Mouse (Mus musculus): ENCODE results near the gene Cpeb2. TPM values are rescaled to one million over a fixed set of nuclear protein-coding genes. Genes with fewer than 3 reads are reported as not detected.
A peak's percentile ranks its signal among the peaks of the same experiment; 100 is the strongest.

Cpeb2 gene
- total and polyA plus RNA-seq, 3 experiments, result 6.5 to 28.2 (median 18.8) TPM

- no peaks in the 10 kb centered on the region for H3K27me3 ChIP-seq (ENCODE audit: control insufficient read depth, insufficient read depth, low read length)
- H3K4me3 ChIP-seq, result no peak overlapping the region
- peak overlapping the region; percentile 61; the same call in 1 of the 2 replicates for H3K27ac ChIP-seq
- WGBS, result 57% methylated on average over 6 of the region's 6 CpGs
- no peak overlapping the region for H3K9ac ChIP-seq (ENCODE audit: low read depth, low read length)
- peaks cover 14% of the 10 kb centered on the region for H3K36me3 ChIP-seq (ENCODE audit: control insufficient read depth, insufficient read depth, low read length)
- intact Hi-C loops (cut with DNase I), result loop anchor here (2.0 to 10.0 kb wide), 7 partner anchors 118 to 824 kb away; partner anchors contain the start of gene Cc2d2a
- no peaks in the 10 kb centered on the region; the same call in 1 of the 2 replicates for H3K79me2 ChIP-seq (replicated peaks; ENCODE audit: control insufficient read depth, insufficient read depth, low read length)
- DNase-seq, result no peak
- TF ChIP-seq EP300 (IDR thresholded peaks at IDR 0.05; ENCODE audit: insufficient read depth, low read depth, low read length) (no peak), POLR2A (IDR thresholded peaks at IDR 0.05; ENCODE audit: insufficient read depth, low read depth, low read length) (no peak), CTCF (IDR thresholded peaks at IDR 0.05) (no peak)
- peaks cover 1% of the 10 kb centered on the region for H3K4me1 ChIP-seq (ENCODE audit: control insufficient read depth, insufficient read depth, low read length)
These were observed 6.3 kb downstream of the Cpeb2 start for GRCm38 (mm10) chr5:43239141-43239835.

GRCm38 (mm10) chr5:43240729-43241128 is 7.8 kb downstream of the Cpeb2 start:
- peaks cover 1% of the 10 kb centered on the region for H3K4me1 ChIP-seq (ENCODE audit: control insufficient read depth, insufficient read depth, low read length)
- TF ChIP-seq EP300 (IDR thresholded peaks at IDR 0.05; ENCODE audit: insufficient read depth, low read depth, low read length) (no peak), POLR2A (IDR thresholded peaks at IDR 0.05; ENCODE audit: insufficient read depth, low read depth, low read length) (no peak), CTCF (IDR thresholded peaks at IDR 0.05) (no peak)
- H3K36me3 ChIP-seq (ENCODE audit: control insufficient read depth, insufficient read depth, low read length), result peaks cover 19% of the 10 kb centered on the region
- H3K27ac ChIP-seq, result no peak overlapping the region
- no peak overlapping the region for H3K4me3 ChIP-seq
- H3K27me3 ChIP-seq (ENCODE audit: control insufficient read depth, insufficient read depth, low read length), result no peaks in the 10 kb centered on the region
- H3K9ac ChIP-seq (ENCODE audit: low read depth, low read length), result no peak overlapping the region
- no peak for DNase-seq
- intact Hi-C loops (cut with DNase I), result no loop called here
- H3K79me2 ChIP-seq (replicated peaks; ENCODE audit: control insufficient read depth, insufficient read depth, low read length), result no peaks in the 10 kb centered on the region; the same call in none of the 2 replicates

- intact Hi-C loops (cut with DNase I), result no loop called here
These were observed 13.3 kb downstream of the Cpeb2 start for GRCm38 (mm10) chr5:43246236-43246635.

GRCm38 (mm10) chr5:43246954-43247353 is 14.0 kb downstream of the Cpeb2 start:
- H3K79me2 ChIP-seq (replicated peaks; ENCODE audit: control insufficient read depth, insufficient read depth, low read length), result no peaks in the 10 kb centered on the region; the same call in 1 of the 2 replicates
- TF ChIP-seq CTCF (IDR thresholded peaks at IDR 0.05), result no peak
- TF ChIP-seq POLR2A (IDR thresholded peaks at IDR 0.05; ENCODE audit: insufficient read depth, low read depth, low read length), result no peak
- TF ChIP-seq EP300 (IDR thresholded peaks at IDR 0.05; ENCODE audit: insufficient read depth, low read depth, low read length), result no peak
- DNase-seq, result no peak
- 56% methylated on average over 6 of the region's 6 CpGs for WGBS
- intact Hi-C loops (cut with DNase I), result no loop called here
- H3K27ac ChIP-seq, result no peak overlapping the region
- H3K27me3 ChIP-seq (ENCODE audit: control insufficient read depth, insufficient read depth, low read length), result no peaks in the 10 kb centered on the region
- no peak overlapping the region for H3K4me3 ChIP-seq
- H3K36me3 ChIP-seq (ENCODE audit: control insufficient read depth, insufficient read depth, low read length), result peaks cover 20% of the 10 kb centered on the region
- H3K9ac ChIP-seq (ENCODE audit: low read depth, low read length), result no peak overlapping the region
- H3K4me1 ChIP-seq (ENCODE audit: control insufficient read depth, insufficient read depth, low read length), result peaks cover 3% of the 10 kb centered on the region; the same call in 1 of the 2 replicates

More at GRCm38 (mm10) chr5:43246236-43246635, 13.3 kb downstream of the Cpeb2 start:
- Histone ChIP-seq H3K27me3 (ENCODE audit: control insufficient read depth, insufficient read depth, low read length) (no peaks in the 10 kb centered on the region), H3K4me3 (no peak overlapping the region), H3K36me3 (ENCODE audit: control insufficient read depth, insufficient read depth, low read length) (peaks cover 20% of the 10 kb centered on the region), H3K79me2 (replicated peaks; ENCODE audit: control insufficient read depth, insufficient read depth, low read length) (no peaks in the 10 kb centered on the region; the same call in 1 of the 2 replicates), H3K4me1 (ENCODE audit: control insufficient read depth, insufficient read depth, low read length) (peaks cover 3% of the 10 kb centered on the region; the same call in 1 of the 2 replicates), H3K27ac (no peak overlapping the region), H3K9ac (ENCODE audit: low read depth, low read length) (no peak overlapping the region)
- 76% methylated on average over 8 of the region's 8 CpGs for WGBS
- DNase-seq, result no peak
- no peak for TF ChIP-seq CTCF (IDR thresholded peaks at IDR 0.05)
- TF ChIP-seq EP300 (IDR thresholded peaks at IDR 0.05; ENCODE audit: insufficient read depth, low read depth, low read length), result no peak
- no peak for TF ChIP-seq POLR2A (IDR thresholded peaks at IDR 0.05; ENCODE audit: insufficient read depth, low read depth, low read length)

GRCm38 (mm10) chr5:43248001-43248430 is 15.0 kb downstream of the Cpeb2 start:
- intact Hi-C loops (cut with DNase I), result no loop called here
- no peak for DNase-seq
- H3K4me1 ChIP-seq (ENCODE audit: control insufficient read depth, insufficient read depth, low read length), result peaks cover 3% of the 10 kb centered on the region
- H3K79me2 ChIP-seq (replicated peaks; ENCODE audit: control insufficient read depth, insufficient read depth, low read length), result no peaks in the 10 kb centered on the region; the same call in 1 of the 2 replicates
- no peaks in the 10 kb centered on the region for H3K27me3 ChIP-seq (ENCODE audit: control insufficient read depth, insufficient read depth, low read length)
- no peak for TF ChIP-seq EP300 (IDR thresholded peaks at IDR 0.05; ENCODE audit: insufficient read depth, low read depth, low read length)
- no peak for TF ChIP-seq CTCF (IDR thresholded peaks at IDR 0.05)
- TF ChIP-seq POLR2A (IDR thresholded peaks at IDR 0.05; ENCODE audit: insufficient read depth, low read depth, low read length), result no peak
- peaks cover 25% of the 10 kb centered on the region for H3K36me3 ChIP-seq (ENCODE audit: control insufficient read depth, insufficient read depth, low read length)
- H3K9ac ChIP-seq (ENCODE audit: low read depth, low read length), result no peak overlapping the region
- H3K27ac ChIP-seq, result peak overlapping the region; percentile 18; the same call in 1 of the 2 replicates
- 24% methylated on average over 3 of the region's 3 CpGs for WGBS
- H3K4me3 ChIP-seq, result no peak overlapping the region

GRCm38 (mm10) chr5:43257490-43257889 is 24.5 kb downstream of the Cpeb2 start:
- no peak for DNase-seq
- intact Hi-C loops (cut with DNase I), result no loop called here
- 65% methylated on average over 2 of the region's 2 CpGs for WGBS
- peaks cover 21% of the 10 kb centered on the region for H3K36me3 ChIP-seq (ENCODE audit: control insufficient read depth, insufficient read depth, low read length)
- 0 out of 2 replicates have a peak, but pooled peaks cover 2% of the 10 kb centered on the region for H3K79me2 ChIP-seq (replicated peaks; ENCODE audit: control insufficient read depth, insufficient read depth, low read length)
- H3K4me3 ChIP-seq, result no peak overlapping the region
- no peak overlapping the region for H3K27ac ChIP-seq
- TF ChIP-seq CTCF (IDR thresholded peaks at IDR 0.05) (no peak), EP300 (IDR thresholded peaks at IDR 0.05; ENCODE audit: insufficient read depth, low read depth, low read length) (no peak), POLR2A (IDR thresholded peaks at IDR 0.05; ENCODE audit: insufficient read depth, low read depth, low read length) (no peak)
- H3K9ac ChIP-seq (ENCODE audit: low read depth, low read length), result no peak overlapping the region
- H3K27me3 ChIP-seq (ENCODE audit: control insufficient read depth, insufficient read depth, low read length), result no peaks in the 10 kb centered on the region
- no peaks in the 10 kb centered on the region; the same call in none of the 2 replicates for H3K4me1 ChIP-seq (ENCODE audit: control insufficient read depth, insufficient read depth, low read length)

Data from heart, adult 2 months (tissue).